Mouse (Mus musculus) midbrain, embryonic 14.5 days (tissue): Measurements from ENCODE around the gene Nfic. TPM values are rescaled to one million over a fixed set of nuclear protein-coding genes. Genes with fewer than 3 reads are reported as not detected.

ENCODE experiments used
- ATAC-seq: fragments of 200-750 bp; cut with Nextera tagmentation; 2 replicates; pipeline ENCODE4 v1.8.0; 2017; ENCODE audit warnings: moderate number of reproducible peaks, moderate library complexity; ENCODE audit not compliant: low FRiP score, low TSS enrichment
- DNase-seq: peaks from one replicate; pipeline ENCODE4 v3.0.0-alpha.2; 2015
- H3K27ac ChIP-seq: fragments of 300-500 bp; sonication (generic); replicated peaks from 2 replicates; pipeline ENCODE4 v1.5.1; 2014; ENCODE audit warnings: mild to moderate bottlenecking, low read depth, low read length, moderate library complexity
- H3K27me3 ChIP-seq: fragments of 300-500 bp; sonication (generic); 2 replicates; pipeline ENCODE4 v1.6.1; 2014; ENCODE audit warnings: low read length, control low read depth, mixed read lengths; ENCODE audit not compliant: control insufficient read depth, insufficient read depth
- H3K36me3 ChIP-seq: fragments of 300-500 bp; sonication (generic); 2 replicates; pipeline ENCODE4 v1.6.1; 2014; ENCODE audit warnings: low read length, control low read depth; ENCODE audit not compliant: control insufficient read depth, insufficient read depth
- H3K4me1 ChIP-seq: fragments of 300-500 bp; sonication (generic); 2 replicates; pipeline ENCODE4 v1.6.1; 2014; ENCODE audit warnings: mild to moderate bottlenecking, antibody characterized with exemption, low read length, control low read depth; ENCODE audit not compliant: control insufficient read depth, insufficient read depth
- H3K4me2 ChIP-seq: fragments of 300-500 bp; sonication (generic); 2 replicates; pipeline ENCODE4 v1.6.1; 2014; ENCODE audit warnings: mild to moderate bottlenecking, low read length, moderate library complexity
- H3K4me3 ChIP-seq: fragments of 300-500 bp; sonication (generic); replicated peaks from 2 replicates; pipeline ENCODE4 v1.5.1; 2014; ENCODE audit warnings: low read depth, low read length
- H3K9ac ChIP-seq: fragments of 300-500 bp; sonication (generic); replicated peaks from 2 replicates; pipeline ENCODE4 v1.6.1; 2014; ENCODE audit warnings: mild to moderate bottlenecking, low read length, moderate library complexity
- H3K9me3 ChIP-seq: fragments of 300-500 bp; sonication (generic); 2 replicates; pipeline ENCODE4 v1.6.1; 2016; ENCODE audit warnings: low read length, control low read depth, mixed read lengths; ENCODE audit not compliant: control insufficient read depth
- WGBS: fragments of 180-500 bp; shearing (Covaris S2); extraction: QIAGEN DNeasy Blood & Tissue Kit; methylation state at CpG from one replicate; pipeline ENCODE4 v1.1.7; 2014; 5-methylcytosine and 5-hydroxymethylcytosine counted together
- polyA plus RNA-seq: library from polyadenylated mRNA; unstranded; fragments of >200 nt; fragmentation: Nextera tagmentation; extraction: Ambion mirVana; gene quantifications from 2 replicates; pipeline ENCODE4 v1.2.1, GENCODE M21; 2014

The Nfic gene
- polyA plus RNA-seq, 1 experiment from 2014 or later = 13.7 TPM

DNA sequence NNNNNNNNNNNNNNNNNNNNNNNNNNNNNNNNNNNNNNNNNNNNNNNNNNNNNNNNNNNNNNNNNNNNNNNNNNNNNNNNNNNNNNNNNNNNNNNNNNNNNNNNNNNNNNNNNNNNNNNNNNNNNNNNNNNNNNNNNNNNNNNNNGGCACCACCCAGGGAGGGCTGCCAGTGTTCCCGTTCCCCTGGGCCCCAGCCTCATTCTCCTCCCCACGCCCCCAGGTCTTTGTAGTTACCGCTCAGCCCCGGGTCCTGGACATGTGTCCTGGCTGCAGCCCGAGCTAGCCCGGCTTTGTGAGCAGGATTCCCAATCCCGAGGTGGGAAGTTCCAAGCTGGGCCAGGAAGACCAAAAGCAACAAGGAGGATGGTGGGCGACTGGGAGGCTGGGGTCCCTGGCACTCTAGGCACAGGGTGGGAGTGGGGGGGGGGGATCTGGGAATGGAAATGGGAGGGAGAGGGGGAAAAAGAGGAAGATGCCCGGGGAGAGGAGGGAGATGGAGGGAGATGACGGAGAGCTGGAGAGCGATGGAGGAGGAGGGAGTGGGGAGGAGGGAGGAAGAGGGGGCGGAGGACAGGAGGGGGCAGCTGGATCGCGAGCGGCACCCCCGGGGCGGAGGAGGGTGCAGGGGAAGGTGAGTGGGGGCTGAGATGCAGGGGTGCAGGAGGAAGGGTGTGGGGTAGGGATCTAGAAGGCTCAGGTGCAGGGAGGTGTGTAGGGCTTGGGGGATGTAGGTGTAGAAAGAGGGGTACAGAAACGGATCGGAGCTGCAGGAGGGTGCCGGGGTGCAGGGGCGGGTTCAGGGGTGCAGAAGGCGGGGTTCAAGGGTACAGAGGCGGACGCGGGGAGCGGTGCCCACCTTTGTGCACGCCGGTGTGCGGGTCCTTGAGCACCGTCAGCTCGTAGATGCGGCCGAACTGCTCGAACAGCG lies 26.4 kb upstream of the Nfic start:
- ATAC-seq = peak; percentile 41
- peak; percentile 68 for DNase-seq
- H3K9ac ChIP-seq = peak overlapping the region; percentile 92
- peak overlapping the region; percentile 77 for H3K4me3 ChIP-seq
- H3K4me2 ChIP-seq = peak overlapping the region; percentile 75
- H3K27me3 ChIP-seq = peaks cover 5% of the 10 kb centered on the region; the same call in 1 of the 2 replicates
- peak overlapping the region; percentile 86 for H3K27ac ChIP-seq
- H3K4me1 ChIP-seq = peaks cover 51% of the 10 kb centered on the region
- no peaks in the 10 kb centered on the region for H3K9me3 ChIP-seq
- H3K36me3 ChIP-seq = peaks cover 6% of the 10 kb centered on the region
- 2% methylated on average over 35 of the region's 35 CpGs for WGBS

DNA sequence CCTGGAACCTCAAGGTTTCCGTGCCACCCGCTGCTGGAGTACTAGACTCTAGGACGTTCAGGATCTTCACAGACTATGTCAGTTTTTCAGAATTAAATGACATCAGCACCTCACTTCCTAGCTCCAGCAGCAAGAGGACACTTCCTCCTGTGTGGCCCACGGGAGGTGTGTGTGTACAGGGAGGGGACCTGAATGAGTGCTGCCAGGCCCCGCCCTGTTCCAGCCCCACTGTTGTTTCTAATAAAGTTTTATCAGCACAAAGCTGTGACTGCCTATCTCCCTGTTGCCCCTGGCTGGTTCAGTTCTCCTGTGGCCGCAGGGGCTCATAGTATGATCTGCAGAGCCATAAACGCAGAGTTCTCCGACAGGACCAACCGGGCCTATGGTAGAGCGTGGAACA lies 19.0 kb upstream of the Nfic start:
- DNase-seq (no peak), ATAC-seq (no peak)
- 0 out of 2 replicates have a peak overlapping the region, but pooled peaks have one; percentile 93 for H3K27ac ChIP-seq
- WGBS = 92% methylated on average over 10 of the region's 10 CpGs
- no peak overlapping the region for H3K4me3 ChIP-seq
- H3K36me3 ChIP-seq = peaks cover 29% of the 10 kb centered on the region
- no peaks in the 10 kb centered on the region for H3K9me3 ChIP-seq
- H3K4me1 ChIP-seq = peaks cover 47% of the 10 kb centered on the region
- peak overlapping the region; percentile 86; the same call in 1 of the 2 replicates for H3K4me2 ChIP-seq
- H3K9ac ChIP-seq = 0 out of 2 replicates have a peak overlapping the region, but pooled peaks have one; percentile 6
- H3K27me3 ChIP-seq = peaks cover 9% of the 10 kb centered on the region; the same call in 1 of the 2 replicates

DNA sequence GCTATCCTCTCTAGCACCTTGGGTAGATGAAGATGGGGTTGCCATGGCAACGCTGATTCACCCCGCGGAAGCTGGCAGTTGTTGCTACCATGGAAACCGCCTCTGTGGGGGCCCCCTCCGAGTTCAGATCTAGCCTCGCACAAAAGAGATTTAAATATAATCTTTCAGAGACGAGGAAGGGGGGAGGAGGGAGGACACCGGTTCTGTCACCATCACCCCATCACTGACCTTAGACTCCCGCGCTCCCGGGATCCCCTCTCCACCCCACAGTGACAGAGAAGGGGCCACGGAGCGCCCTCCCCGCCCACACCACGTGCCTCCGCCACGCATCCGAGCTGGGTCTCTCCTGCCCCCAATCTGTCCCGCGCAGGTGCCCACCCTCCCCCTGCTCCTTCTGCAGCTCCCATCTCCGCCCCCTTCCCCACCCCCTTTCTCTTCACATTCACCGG lies 17.6 kb upstream of the Nfic start:
- Histone ChIP-seq H3K36me3 (peaks cover 41% of the 10 kb centered on the region), H3K9me3 (no peaks in the 10 kb centered on the region), H3K9ac (peak overlapping the region; percentile 71), H3K27ac (peak overlapping the region; percentile 93), H3K4me1 (peaks cover 34% of the 10 kb centered on the region), H3K4me2 (peak overlapping the region; percentile 86), H3K27me3 (peaks cover 9% of the 10 kb centered on the region; the same call in 1 of the 2 replicates), H3K4me3 (peak overlapping the region; percentile 51)
- ATAC-seq = peak; percentile 86
- DNase-seq = peak; percentile 97
- WGBS = 2% methylated on average over 22 of the region's 22 CpGs

DNA sequence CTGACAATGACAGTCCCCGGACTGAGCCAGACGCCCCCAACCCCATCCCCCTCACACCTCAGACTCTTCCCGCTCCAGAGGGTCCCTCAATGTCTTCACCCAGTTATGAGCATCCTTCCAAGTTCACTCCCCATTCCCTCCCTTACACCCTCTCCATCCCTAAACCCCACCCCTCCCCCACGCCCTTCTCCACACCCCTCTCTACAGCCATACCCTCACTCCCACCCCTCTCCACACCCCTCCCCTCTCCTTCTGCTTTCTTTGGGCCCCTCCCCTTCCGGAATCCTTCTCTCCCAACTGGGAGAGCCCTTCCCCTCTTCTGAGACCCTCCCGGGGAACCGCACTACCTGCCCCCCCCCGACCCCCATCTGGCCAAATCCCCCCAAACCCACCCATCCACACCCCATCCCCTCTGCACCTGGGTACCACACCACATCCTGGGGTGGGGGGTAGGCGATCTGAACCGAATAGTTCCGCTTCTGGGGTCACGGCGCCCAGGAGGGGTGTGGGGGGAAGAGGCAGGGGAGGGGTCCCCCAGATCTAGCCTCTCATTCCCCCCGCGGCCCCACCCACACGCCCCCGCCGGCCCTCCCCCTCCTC lies 17.1 kb upstream of the Nfic start:
- Histone ChIP-seq H3K9ac (peak overlapping the region; percentile 71), H3K36me3 (peaks cover 46% of the 10 kb centered on the region), H3K4me1 (peaks cover 29% of the 10 kb centered on the region), H3K4me3 (peak overlapping the region; percentile 51), H3K4me2 (peak overlapping the region; percentile 86), H3K27ac (peak overlapping the region; percentile 93), H3K27me3 (peaks cover 9% of the 10 kb centered on the region; the same call in 1 of the 2 replicates), H3K9me3 (no peaks in the 10 kb centered on the region)
- ATAC-seq (peak; percentile 51), DNase-seq (peak; percentile 69)
- 3% methylated on average over 18 of the region's 18 CpGs for WGBS

DNA sequence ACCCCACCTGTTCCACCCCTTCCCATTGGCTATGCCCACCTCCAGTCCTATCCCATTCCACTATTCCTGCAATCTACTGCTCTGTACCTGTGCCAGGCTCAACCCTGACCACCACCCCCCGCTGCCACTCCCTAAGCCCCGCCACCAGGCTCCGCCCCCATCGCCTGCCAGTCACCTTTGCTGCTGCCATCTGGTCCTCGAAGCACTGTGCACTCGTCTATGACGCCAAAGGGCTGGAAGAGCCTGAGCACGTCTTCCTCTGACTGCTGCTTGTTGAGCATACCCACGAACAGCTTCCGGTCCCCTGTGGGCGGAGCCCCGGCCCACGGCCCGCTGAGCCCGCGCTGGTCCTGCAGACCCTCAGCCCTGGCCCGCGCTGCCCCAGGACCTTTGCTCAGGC lies 15.0 kb upstream of the Nfic start:
- DNase-seq (no peak), ATAC-seq (no peak)
- Histone ChIP-seq H3K4me1 (peaks cover 26% of the 10 kb centered on the region), H3K27ac (no peak overlapping the region), H3K9ac (no peak overlapping the region), H3K36me3 (peaks cover 54% of the 10 kb centered on the region), H3K4me2 (peak overlapping the region; percentile 17; the same call in 1 of the 2 replicates), H3K9me3 (no peaks in the 10 kb centered on the region), H3K27me3 (no peaks in the 10 kb centered on the region; the same call in 1 of the 2 replicates), H3K4me3 (no peak overlapping the region)
- WGBS = 63% methylated on average over 18 of the region's 18 CpGs

DNA sequence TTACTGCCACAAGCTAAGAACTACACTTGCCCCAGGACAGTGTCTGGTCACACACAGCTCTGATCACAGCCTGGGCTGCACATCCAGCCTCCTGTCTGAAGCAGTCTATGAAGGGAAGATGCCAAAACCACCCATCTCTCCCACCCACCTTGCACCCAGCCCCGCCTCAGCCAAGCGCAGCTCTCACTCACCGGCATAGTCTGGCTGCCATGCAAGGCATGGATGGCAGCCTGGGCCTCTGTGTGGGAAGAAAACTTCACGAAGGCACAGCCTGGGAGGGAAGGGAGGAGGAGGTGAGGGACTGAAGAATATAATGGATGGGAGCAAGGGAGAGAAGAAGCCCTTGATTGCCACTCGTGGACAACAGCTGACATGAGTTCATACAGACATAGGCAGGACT lies 13.8 kb upstream of the Nfic start:
- DNase-seq (no peak), ATAC-seq (no peak)
- Histone ChIP-seq H3K36me3 (peaks cover 51% of the 10 kb centered on the region), H3K4me2 (no peak overlapping the region), H3K9ac (no peak overlapping the region), H3K27me3 (no peaks in the 10 kb centered on the region; the same call in 1 of the 2 replicates), H3K9me3 (no peaks in the 10 kb centered on the region), H3K27ac (no peak overlapping the region), H3K4me3 (no peak overlapping the region), H3K4me1 (peaks cover 29% of the 10 kb centered on the region)
- WGBS = 85% methylated on average over 5 of the region's 5 CpGs

DNA sequence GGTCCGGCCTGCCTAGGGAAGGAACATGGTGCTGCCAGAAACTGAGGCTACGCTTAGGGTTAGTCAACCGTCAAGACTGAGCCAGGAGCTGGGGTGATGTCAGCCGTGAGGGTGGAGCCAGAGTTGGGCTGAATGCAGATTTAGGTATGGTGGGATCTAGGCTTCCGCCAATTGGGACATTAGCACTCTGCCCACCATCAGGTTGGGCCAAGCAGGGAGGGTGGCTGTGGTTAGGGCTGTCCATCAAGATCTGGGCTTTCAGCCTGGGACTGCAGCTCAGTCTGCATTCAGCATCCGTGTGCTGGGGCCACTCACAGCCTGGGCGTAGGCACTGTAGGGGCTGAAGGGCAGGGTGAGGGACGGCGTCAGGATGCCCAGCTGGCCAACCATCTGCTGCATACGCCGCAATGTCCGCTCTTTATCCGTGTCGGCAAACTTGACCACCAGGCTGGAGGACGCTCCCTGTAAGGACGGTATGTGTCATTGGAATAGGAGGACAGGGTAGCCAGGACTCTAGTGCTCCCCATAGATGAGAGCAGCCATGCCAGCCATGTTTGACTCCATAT lies 12.3 kb upstream of the Nfic start:
- DNase-seq = no peak
- Histone ChIP-seq H3K36me3 (peaks cover 60% of the 10 kb centered on the region), H3K9me3 (no peaks in the 10 kb centered on the region)

DNA sequence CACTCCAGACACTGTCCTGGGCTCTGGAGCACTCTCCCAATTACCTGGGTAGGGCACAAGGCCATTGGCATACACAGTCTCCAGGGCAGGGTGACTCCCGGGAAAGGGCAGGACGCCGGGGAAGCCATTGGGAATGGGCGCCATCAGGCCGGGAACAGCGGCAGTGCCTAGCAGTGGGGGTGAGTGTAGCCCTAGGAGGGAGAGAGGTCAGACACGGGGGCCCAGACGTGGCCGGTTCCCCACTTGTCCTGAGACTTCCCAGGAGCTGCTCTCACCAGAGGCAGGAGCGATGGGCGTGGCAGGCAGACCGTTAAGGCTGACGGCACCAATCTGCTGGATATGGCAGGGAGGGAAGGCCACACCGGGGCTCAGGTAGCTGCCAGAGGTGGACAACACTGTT lies 11.4 kb upstream of the Nfic start:
- Histone ChIP-seq H3K27ac (no peak overlapping the region), H3K4me1 (peaks cover 14% of the 10 kb centered on the region), H3K9ac (no peak overlapping the region; the same call in 1 of the 2 replicates), H3K9me3 (no peaks in the 10 kb centered on the region), H3K4me2 (no peak overlapping the region), H3K36me3 (peaks cover 69% of the 10 kb centered on the region), H3K27me3 (peaks cover 21% of the 10 kb centered on the region), H3K4me3 (no peak overlapping the region)
- no peak for ATAC-seq
- WGBS = 69% methylated on average over 14 of the region's 14 CpGs
- no peak for DNase-seq

More for the DNA sequence above, 12.3 kb upstream of the Nfic start:
- peaks cover 12% of the 10 kb centered on the region for H3K27me3 ChIP-seq
- no peak overlapping the region for H3K4me3 ChIP-seq
- H3K4me1 ChIP-seq = peaks cover 22% of the 10 kb centered on the region
- H3K27ac ChIP-seq = no peak overlapping the region
- ATAC-seq = no peak
- no peak overlapping the region for H3K9ac ChIP-seq
- 77% methylated on average over 16 of the region's 16 CpGs for WGBS
- H3K4me2 ChIP-seq = no peak overlapping the region
